Mouse (Mus musculus): ENCODE results near the gene Ddx18. TPM values are rescaled to one million over a fixed set of nuclear protein-coding genes. Genes with fewer than 3 reads are reported as not detected.

Gene Ddx18
- 18.1 and 19.7 TPM in 2 replicates for total RNA-seq (2023)

GRCm38 (mm10) chr1:121567521-121568489, at the start of gene Ddx18:
Gene Ddx18 (minus strand): TSS chr1:121567989.

GRCm38 (mm10) chr1:121528399-121528720, 39.4 kb downstream of the Ddx18 start, which contains the start of gene Htr5b:
Gene Htr5b (minus strand): TSS chr1:121528465.

Other genes with a start within 250 kb of the Ddx18 start
- 8.2 and 10.1 TPM in 2 replicates for gene Insig2, start 235.4 kb downstream of the Ddx18 start, total RNA-seq (2023)
- 18.8 and 26.0 TPM in 2 replicates for gene Ccdc93, start 136.9 kb downstream of the Ddx18 start, total RNA-seq (2023)
- gene Htr5b, start 39.5 kb downstream of the Ddx18 start, total RNA-seq (2023), result not detected in 2 replicates